Mouse (Mus musculus): ENCODE measurements around the gene Mgat4d.
"Not testable (repeated sequence)": the region's sequence is repeated elsewhere in the genome, so short reads cannot be mapped to it uniquely, and the experiment has no call there.

The Mgat4d gene

DNA sequence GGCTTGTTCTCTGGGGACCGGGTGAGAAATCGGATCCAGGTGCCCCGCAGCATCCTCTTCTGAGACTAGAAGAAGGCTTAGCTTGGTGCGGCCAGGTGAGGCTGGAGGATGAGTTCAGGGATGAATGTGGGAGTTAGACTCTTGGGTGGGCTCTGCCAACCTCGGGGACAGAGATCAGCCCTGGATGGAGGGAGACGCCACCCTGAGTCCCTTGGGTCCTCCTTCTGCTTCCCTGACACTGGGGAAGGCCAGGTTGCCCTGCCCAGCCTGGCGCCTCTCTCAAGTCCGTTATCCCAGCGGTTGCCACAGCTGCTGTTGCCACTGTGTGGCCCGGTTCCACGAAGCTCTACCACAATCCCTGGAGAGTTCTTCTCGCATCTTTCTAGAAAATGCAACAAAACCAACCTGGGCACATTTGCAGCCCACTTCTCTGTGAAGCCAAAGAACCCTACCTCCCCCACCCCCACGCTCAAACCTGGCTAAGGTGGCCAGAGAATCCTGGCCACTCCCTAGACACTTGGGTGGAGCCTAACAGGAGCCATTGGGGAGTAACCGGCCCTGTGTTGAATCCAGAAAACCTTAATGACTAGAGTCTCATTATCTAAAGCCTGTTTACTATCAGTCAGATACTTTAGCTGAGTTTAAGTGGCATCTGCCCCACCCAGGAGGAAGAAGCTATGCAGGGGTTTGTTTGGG lies 41.9 kb downstream of the Mgat4d start:
- in situ Hi-C loops (cut with MboI; ENCODE audit: low sequenced_read_pairs): no loop called here

- in situ Hi-C loops (cut with MboI; ENCODE audit: low sequenced_read_pairs): no loop called here
Observed at GRCm38 (mm10) chr8:83392521-83392920, 44.2 kb downstream of the Mgat4d start.

DNA sequence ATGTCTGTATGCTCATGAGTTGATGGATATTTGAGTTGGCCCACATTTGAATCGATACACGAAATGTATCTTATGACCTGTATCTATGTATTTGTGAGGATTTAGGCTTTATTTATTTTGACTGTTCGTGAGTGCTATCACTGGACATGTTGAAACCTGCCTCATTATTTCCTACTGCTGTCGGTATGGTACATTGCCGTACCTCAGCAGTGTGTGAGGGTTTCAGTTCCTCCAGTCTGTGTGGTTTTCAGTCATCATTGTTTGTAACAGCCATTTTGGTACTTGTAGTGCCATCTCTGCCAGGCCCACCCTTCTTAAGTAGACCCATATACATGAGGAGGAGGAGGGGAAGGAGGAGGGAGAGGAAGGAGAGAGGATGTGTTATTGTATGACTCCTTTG lies 46.1 kb downstream of the Mgat4d start:
- in situ Hi-C loops (cut with MboI; ENCODE audit: low sequenced_read_pairs): no loop called here

- in situ Hi-C loops (cut with MboI; ENCODE audit: low sequenced_read_pairs): no loop called here
Observed at GRCm38 (mm10) chr8:83396680-83397079, 48.4 kb downstream of the Mgat4d start.

DNA sequence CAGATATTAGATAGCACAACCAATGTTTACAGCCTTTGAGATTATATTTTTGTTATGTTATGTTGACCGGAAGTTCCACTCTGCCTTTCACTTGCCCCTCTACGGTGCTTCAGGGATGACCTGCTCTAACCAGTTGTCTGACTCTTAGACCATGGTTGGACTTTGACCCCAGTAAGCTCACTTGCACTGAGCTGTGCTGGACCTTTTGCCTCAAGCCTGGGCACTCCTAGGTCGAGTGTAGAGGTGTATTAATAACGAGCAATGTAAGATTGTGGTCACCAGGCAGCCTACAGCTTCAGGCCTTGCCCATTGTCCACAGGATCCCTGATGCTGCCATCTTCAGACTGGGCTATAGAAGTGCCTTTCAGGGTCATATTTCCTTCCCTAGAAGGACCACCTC lies 49.5 kb downstream of the Mgat4d start:
- in situ Hi-C loops (cut with MboI; ENCODE audit: low sequenced_read_pairs): no loop called here

DNA sequence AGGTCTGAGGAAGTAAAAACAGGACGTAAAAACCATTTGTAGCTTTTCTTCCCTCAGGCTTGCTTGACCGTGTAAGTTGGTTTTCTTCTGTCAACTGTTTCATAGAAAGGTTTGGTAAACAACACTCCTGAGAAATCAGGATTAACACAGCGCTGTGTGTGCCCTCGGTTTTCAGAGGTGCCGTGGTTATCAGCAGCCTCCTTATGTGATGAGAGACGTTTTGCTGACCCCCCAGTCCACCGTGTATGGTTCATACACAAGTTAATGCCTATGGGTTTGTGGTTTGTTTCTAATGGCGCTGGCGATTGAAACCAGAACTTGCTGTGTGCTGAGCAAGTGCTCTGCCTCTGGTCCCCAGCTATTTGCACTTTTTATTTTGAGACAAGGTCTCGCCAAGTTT lies 57.3 kb downstream of the Mgat4d start:
- in situ Hi-C loops (cut with MboI; ENCODE audit: low sequenced_read_pairs): no loop called here

GRCm38 (mm10) chr8:83406836-83407235 lies 58.6 kb downstream of the Mgat4d start:
- in situ Hi-C loops (cut with MboI; ENCODE audit: low sequenced_read_pairs): no loop called here

- in situ Hi-C loops (cut with MboI; ENCODE audit: low sequenced_read_pairs): no loop called here
Observed at GRCm38 (mm10) chr8:83408496-83408895, 60.2 kb downstream of the Mgat4d start.

DNA sequence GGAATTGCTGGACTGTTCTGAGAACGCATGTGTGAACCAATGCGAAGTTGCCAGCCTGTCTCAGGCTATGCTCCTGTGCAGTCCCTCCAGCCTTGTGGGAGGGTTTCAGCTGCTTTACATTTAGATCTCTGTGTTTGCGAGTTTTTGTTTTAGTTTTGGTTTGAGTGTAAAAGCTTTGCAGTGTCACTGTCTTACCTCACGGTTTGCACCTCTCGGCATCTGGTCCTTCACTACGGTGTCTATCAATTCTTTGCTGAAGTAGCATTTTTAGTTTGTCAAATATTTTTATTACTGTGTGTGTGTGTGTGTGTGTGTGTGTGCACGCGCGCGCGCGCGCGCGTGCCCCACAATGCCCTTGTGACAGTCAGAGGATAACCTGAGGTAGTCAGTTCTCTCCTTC lies 68.6 kb downstream of the Mgat4d start:
- in situ Hi-C loops (cut with MboI; ENCODE audit: low sequenced_read_pairs): no loop called here

- in situ Hi-C loops (cut with MboI; ENCODE audit: low sequenced_read_pairs): no loop called here
Observed at GRCm38 (mm10) chr8:83417970-83418369, 69.7 kb downstream of the Mgat4d start.

- in situ Hi-C loops (cut with MboI; ENCODE audit: low sequenced_read_pairs): no loop called here
Observed at GRCm38 (mm10) chr8:83418805-83419516, 70.7 kb downstream of the Mgat4d start.

GRCm38 (mm10) chr8:83421354-83421753 lies 73.1 kb downstream of the Mgat4d start:
- in situ Hi-C loops (cut with MboI; ENCODE audit: low sequenced_read_pairs): no loop called here

DNA sequence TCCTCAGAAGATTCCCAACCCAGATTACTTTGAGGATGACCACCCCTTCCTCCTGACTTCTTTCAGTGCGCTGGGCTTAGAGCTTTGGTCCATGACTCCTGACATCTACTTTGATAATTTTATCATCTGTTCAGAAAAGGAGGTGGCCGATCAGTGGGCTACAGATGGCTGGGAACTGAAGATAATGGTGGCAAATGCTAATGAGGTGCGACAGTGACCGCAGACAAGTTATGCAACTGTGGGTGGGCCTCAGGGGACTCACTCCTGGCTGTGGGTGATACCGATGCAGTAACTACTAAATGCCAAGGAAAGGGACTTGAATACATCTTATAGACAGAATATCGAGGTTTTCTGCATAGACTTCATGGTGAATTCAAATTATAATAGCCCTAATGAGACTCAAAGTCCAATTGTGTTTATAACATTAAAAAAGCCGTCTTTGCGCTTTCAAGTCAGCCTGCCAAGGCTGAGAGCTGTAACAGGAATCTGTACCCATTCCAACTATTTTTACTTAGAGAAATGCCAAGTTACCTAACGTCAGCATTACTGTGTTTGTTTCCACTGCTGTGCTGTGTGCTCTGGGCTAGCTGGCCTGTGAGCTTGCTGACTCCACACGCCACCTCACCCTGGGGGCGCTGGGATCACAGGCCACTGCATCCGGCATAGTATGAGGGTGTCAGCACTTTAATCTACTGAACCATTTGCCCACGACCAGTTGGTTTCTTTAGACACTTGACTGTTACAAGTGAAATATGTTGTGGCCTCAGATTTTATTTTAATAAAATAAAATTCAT lies 75.0 kb downstream of the Mgat4d start:
- in situ Hi-C loops (cut with MboI; ENCODE audit: low sequenced_read_pairs): no loop called here

DNA sequence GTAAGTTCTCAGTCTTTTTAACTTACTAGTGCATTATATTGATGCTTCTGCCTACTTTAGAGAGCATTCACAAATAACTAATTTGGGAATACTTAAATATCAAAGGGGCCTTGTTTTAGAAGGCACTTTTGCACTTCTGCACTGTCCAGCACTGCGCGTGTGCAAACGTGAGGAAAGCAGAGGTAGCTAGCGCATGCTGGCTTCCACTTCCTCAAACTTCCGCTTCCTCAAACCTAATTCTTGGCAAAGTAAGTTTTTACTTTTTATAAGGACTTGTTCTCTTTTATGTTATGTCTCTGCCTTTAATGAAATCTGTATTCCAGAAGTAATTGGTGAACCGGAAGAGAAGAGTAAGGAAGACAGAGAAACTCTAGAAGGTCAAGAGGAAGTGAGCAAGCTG lies 76.9 kb downstream of the Mgat4d start:
- in situ Hi-C loops (cut with MboI; ENCODE audit: low sequenced_read_pairs): no loop called here

DNA sequence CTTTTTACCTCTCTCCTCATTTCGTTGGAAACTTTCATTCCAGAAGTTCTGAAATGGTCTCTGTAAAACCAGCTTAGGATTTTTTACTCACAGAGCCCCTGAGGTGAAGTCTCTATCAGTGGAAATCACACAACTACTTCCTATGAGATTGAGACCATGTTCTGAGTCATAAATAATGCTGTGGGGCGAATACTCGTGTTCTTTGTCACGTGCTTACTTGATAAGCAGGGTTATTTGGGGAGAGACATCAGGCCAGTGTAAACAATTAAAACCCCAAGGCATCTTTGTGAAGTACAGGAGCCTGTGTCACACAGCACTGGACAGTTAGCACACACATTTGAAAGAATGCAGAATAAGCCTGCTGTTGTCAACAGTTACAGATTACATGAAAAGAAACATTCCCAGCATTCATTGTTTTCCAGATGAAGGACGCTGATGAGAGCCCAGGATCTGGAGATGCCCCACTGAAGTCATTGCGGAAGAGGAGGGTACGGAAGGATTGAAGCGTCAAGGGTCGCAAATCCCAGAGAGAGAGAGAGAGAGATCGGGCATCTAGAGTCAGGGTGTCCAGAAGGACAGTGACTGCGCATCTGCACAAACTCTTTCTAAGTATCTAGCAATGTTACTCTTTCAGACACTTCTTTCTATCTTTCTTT lies 78.0 kb downstream of the Mgat4d start:
- in situ Hi-C loops (cut with MboI; ENCODE audit: low sequenced_read_pairs): no loop called here

- in situ Hi-C loops (cut with MboI; ENCODE audit: low sequenced_read_pairs): no loop called here
Observed at GRCm38 (mm10) chr8:83426949-83427348, 78.7 kb downstream of the Mgat4d start.

DNA sequence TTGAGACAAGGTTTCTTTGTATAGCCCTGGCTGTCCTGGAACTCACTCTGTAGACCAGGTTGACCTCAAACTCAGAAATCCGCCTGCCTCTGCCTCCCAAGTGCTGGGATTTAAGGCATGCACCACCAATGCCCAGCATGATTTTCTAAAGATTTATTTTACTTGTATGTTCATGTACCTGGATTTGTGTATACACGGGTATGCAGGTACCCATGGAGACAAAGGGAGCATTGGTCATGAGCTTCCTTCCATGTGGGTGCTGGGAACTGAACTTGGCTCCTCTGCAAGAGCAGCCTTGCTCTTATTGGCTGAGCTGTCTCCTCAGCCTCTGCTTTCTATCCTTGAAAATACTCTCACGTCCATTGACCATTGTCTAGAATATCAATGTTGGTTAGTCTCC lies 80.3 kb downstream of the Mgat4d start:
- in situ Hi-C loops (cut with MboI; ENCODE audit: low sequenced_read_pairs): not testable (repeated sequence)

- in situ Hi-C loops (cut with MboI; ENCODE audit: low sequenced_read_pairs): no loop called here
Observed at GRCm38 (mm10) chr8:83429071-83429524, 80.8 kb downstream of the Mgat4d start.

Measured in CH12F3 (cell line).